Mouse (Mus musculus): ENCODE measurements around the gene Gm49450. TPM values are rescaled to one million over a fixed set of nuclear protein-coding genes. Genes with fewer than 3 reads are reported as not detected.
A peak's percentile ranks its signal among the peaks of the same experiment; 100 is the strongest.

Gene Gm49450
- 0.17 and 3.5 TPM in 2 replicates for polyA plus RNA-seq (2012; rRNA removed)

GRCm38 (mm10) chr15:98953401-98954356 lies at the start of gene Gm49450, which contains the start of gene Tuba1a:
Gene Gm49450, minus strand, starts transcription at chr15:98953551.
Gene Tuba1a, minus strand, starts transcription at chr15:98953703.
- DNase-seq (ENCODE audit: extremely low spot score in 1 of 2, low spot score in 1 of 2), result peak; percentile 96 to 98

- DNase-seq (ENCODE audit: extremely low spot score in 1 of 2, low spot score in 1 of 2), result no peak
Measured at GRCm38 (mm10) chr15:99001451-99001931, 48.1 kb upstream of the Gm49450 start.

GRCm38 (mm10) chr15:99000535-99001283 lies 47.4 kb upstream of the Gm49450 start:
- DNase-seq (ENCODE audit: extremely low spot score in 1 of 2, low spot score in 1 of 2), result peak in 1 of 2 experiments; percentile 83

GRCm38 (mm10) chr15:98998775-98999157 lies 45.4 kb upstream of the Gm49450 start:
- DNase-seq (ENCODE audit: extremely low spot score in 1 of 2, low spot score in 1 of 2), result no peak

GRCm38 (mm10) chr15:98997938-98998774 lies 44.8 kb upstream of the Gm49450 start:
- no peak for DNase-seq (ENCODE audit: extremely low spot score in 1 of 2, low spot score in 1 of 2)

GRCm38 (mm10) chr15:98996840-98997239 lies 43.5 kb upstream of the Gm49450 start:
- DNase-seq (ENCODE audit: extremely low spot score in 1 of 2, low spot score in 1 of 2), result no peak

GRCm38 (mm10) chr15:98994957-98995520 lies 41.7 kb upstream of the Gm49450 start:
- no peak for DNase-seq (ENCODE audit: extremely low spot score in 1 of 2, low spot score in 1 of 2)

GRCm38 (mm10) chr15:98993865-98994264 lies 40.5 kb upstream of the Gm49450 start:
- DNase-seq (ENCODE audit: extremely low spot score in 1 of 2, low spot score in 1 of 2), result peak; percentile 69 to 93

GRCm38 (mm10) chr15:98993093-98993793 lies 39.9 kb upstream of the Gm49450 start:
- peak; percentile 83 to 96 for DNase-seq (ENCODE audit: extremely low spot score in 1 of 2, low spot score in 1 of 2)

- DNase-seq (ENCODE audit: extremely low spot score in 1 of 2, low spot score in 1 of 2), result peak; percentile 88 to 89
Measured at GRCm38 (mm10) chr15:98992086-98992912, 38.9 kb upstream of the Gm49450 start.

GRCm38 (mm10) chr15:98991540-98992050 lies 38.2 kb upstream of the Gm49450 start:
- no peak for DNase-seq (ENCODE audit: extremely low spot score in 1 of 2, low spot score in 1 of 2)

- no peak for DNase-seq (ENCODE audit: extremely low spot score in 1 of 2, low spot score in 1 of 2)
Measured at GRCm38 (mm10) chr15:98990669-98991539, 37.6 kb upstream of the Gm49450 start.

GRCm38 (mm10) chr15:98989701-98990430 lies 36.5 kb upstream of the Gm49450 start:
- DNase-seq (ENCODE audit: extremely low spot score in 1 of 2, low spot score in 1 of 2), result no peak

GRCm38 (mm10) chr15:98988787-98989186 lies 35.4 kb upstream of the Gm49450 start:
- DNase-seq (ENCODE audit: extremely low spot score in 1 of 2, low spot score in 1 of 2), result no peak

GRCm38 (mm10) chr15:98987661-98988181 lies 34.4 kb upstream of the Gm49450 start:
- DNase-seq (ENCODE audit: extremely low spot score in 1 of 2, low spot score in 1 of 2), result no peak

- DNase-seq (ENCODE audit: extremely low spot score in 1 of 2, low spot score in 1 of 2), result no peak
Measured at GRCm38 (mm10) chr15:98987077-98987630, 33.8 kb upstream of the Gm49450 start.

Data from frontal cortex, adult 2 months (tissue).